Mouse (Mus musculus) heart, embryonic 14.5 days (tissue): ENCODE data around the gene Lrrfip2. TPM values are rescaled to one million over a fixed set of nuclear protein-coding genes. Genes with fewer than 3 reads are reported as not detected.

ENCODE experiments used
- ATAC-seq: fragments of 200-750 bp; cut with Nextera tagmentation; 2 replicates; pipeline ENCODE4 v1.8.0; 2017; ENCODE audit warnings: low read depth, moderate TSS enrichment; ENCODE audit not compliant: insufficient number of reproducible peaks, insufficient read depth, low FRiP score
- H3K27ac ChIP-seq, 2 experiments: fragments of 200-500 bp in 1 of 2; fragments of 300-500 bp in 1 of 2; sonication (generic) in 1 of 2; replicated peaks in 1 of 2; 2 replicates each; pipeline ENCODE4 v1.5.1; 2012 to 2014; ENCODE audit warnings: low read depth in 2 of 2, low read length in 2 of 2, control low read depth in 1 of 2, mild to moderate bottlenecking in 1 of 2, mixed read lengths in 1 of 2; ENCODE audit not compliant: control insufficient read depth in 1 of 2, insufficient read depth in 1 of 2
- H3K27me3 ChIP-seq: fragments of 300-500 bp; sonication (generic); 2 replicates; pipeline ENCODE4 v1.6.1; 2014; ENCODE audit warnings: mild to moderate bottlenecking, low read length, control low read depth; ENCODE audit not compliant: control insufficient read depth, insufficient read depth
- H3K36me3 ChIP-seq: fragments of 300-500 bp; sonication (generic); 2 replicates; pipeline ENCODE4 v1.6.1; 2014; ENCODE audit warnings: mild to moderate bottlenecking, control low read depth, low read length, mixed read lengths; ENCODE audit not compliant: control insufficient read depth, insufficient read depth
- H3K4me1 ChIP-seq, 2 experiments: fragments of 200-500 bp in 1 of 2; fragments of 300-500 bp in 1 of 2; sonication (generic) in 1 of 2; 2 replicates each; pipeline ENCODE4 v1.6.1; 2012 to 2014; ENCODE audit warnings: low read length in 2 of 2, control low read depth in 1 of 2, mixed read lengths in 1 of 2; ENCODE audit not compliant: control insufficient read depth in 2 of 2, insufficient read depth in 2 of 2
- H3K4me2 ChIP-seq: fragments of 300-500 bp; sonication (generic); 2 replicates; pipeline ENCODE4 v1.6.1; 2014; ENCODE audit warnings: mild to moderate bottlenecking, low read length
- H3K4me3 ChIP-seq, 2 experiments: fragments of 200-500 bp in 1 of 2; fragments of 300-500 bp in 1 of 2; sonication (generic) in 1 of 2; 2 replicates each; pipeline ENCODE4 v1.5.1; 2012 to 2014; ENCODE audit warnings: low read length in 2 of 2, mild to moderate bottlenecking in 2 of 2, control low read depth in 1 of 2, low read depth in 1 of 2, moderate library complexity in 1 of 2; ENCODE audit not compliant: control insufficient read depth in 1 of 2, insufficient read depth in 1 of 2
- H3K9ac ChIP-seq: fragments of 300-500 bp; sonication (generic); 2 replicates; pipeline ENCODE4 v1.6.1; 2014; ENCODE audit warnings: mild to moderate bottlenecking, low read length
- H3K9me3 ChIP-seq: fragments of 300-500 bp; sonication (generic); 2 replicates; pipeline ENCODE4 v1.6.1; 2016; ENCODE audit warnings: low read length, control low read depth; ENCODE audit not compliant: control insufficient read depth
- WGBS: fragments of 180-500 bp; shearing (Covaris S2); extraction: QIAGEN DNeasy Blood & Tissue Kit; methylation state at CpG from one replicate; pipeline ENCODE4 v1.1.7; 2014; 5-methylcytosine and 5-hydroxymethylcytosine counted together
- polyA plus RNA-seq: library from polyadenylated mRNA; unstranded; fragments of >200 nt; fragmentation: Nextera tagmentation; extraction: Ambion mirVana; gene quantifications from 2 replicates; pipeline ENCODE4 v1.2.1, GENCODE M21; 2014

Gene Lrrfip2
- polyA plus RNA-seq, 1 experiment from 2014 or later = 75.3 TPM

DNA sequence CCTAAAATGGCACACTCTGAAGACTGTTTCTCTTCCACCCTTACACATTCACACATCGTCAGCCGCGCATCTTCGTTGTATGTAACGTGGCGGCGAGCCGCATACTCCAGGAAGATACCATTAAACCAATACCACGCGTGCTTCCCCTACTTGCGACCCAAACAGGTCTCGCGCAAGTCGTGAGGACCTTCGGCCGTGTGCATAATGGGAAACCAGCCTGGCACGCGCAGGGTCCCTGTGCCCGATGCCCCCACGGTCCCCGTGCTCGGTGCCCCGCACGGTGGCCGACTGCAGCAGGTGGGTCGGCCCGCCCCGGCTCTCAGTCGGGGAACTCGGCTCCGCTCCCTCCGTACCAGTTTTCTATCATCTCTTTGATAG, 153.7 kb downstream of the Lrrfip2 start:
- WGBS = under 1% methylated on average over 32 of the region's 32 CpGs
- Histone ChIP-seq H3K4me2 (peak overlapping the region; percentile 70), H3K4me3 (peak overlapping the region; percentile 87 to 99), H3K27me3 (no peaks in the 10 kb centered on the region), H3K36me3 (peaks cover 39% of the 10 kb centered on the region), H3K4me1 (peaks cover 5 to 44% of the 10 kb centered on the region in 2 experiments), H3K9ac (peak overlapping the region; percentile 76), H3K9me3 (no peaks in the 10 kb centered on the region), H3K27ac (peak overlapping the region; percentile 93 to 96)
- peak; percentile 54 for ATAC-seq

DNA sequence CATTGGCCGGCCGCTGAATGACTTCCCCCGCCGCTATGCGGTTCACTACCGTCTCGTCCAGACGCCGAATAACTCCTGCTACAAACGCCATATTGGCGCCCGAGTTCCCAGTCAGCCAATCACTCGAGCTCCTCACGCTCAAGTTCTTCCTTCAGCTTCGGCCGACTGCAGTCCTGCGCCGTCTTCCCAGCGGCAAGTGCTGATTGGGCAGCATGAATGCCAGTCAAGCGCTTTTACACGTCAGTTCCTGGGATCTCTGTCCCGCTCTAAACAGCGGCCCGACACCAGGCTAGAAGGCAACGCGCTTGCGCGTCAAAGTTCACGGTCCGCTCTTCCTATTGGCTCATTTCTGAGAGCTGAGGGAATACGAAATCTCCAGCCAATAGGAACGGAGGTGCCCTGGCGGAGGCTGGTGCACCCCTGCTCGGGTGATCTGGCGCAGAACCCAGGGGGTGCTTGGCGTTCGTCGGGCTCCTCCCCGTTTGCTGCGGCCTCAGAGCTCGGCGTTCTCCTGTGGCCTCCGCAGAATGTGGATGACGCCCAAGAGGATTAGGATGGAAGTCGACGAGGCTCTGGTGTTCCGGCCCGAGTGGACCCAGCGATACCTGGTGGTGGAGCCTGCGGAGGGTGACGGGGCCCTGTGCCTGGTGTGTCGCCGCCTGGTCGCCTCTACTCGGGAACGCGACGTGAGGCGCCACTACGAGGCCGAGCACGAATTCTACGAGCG, 154.2 kb downstream of the Lrrfip2 start, which contains the start of the genes Mlh1 and Epm2aip1:
Mlh1 (minus strand) TSS at position 358 of the 727 bp plus-strand sequence.
Epm2aip1 (plus strand) TSS at position 496 of the 727 bp plus-strand sequence.
- WGBS = under 1% methylated on average over 64 of the region's 64 CpGs
- Histone ChIP-seq H3K27ac (peak within 1 kb of the TSS; percentile 98), H3K9me3 (no peaks in the 10 kb centered on the region), H3K4me1 (peaks cover 5 to 49% of the 10 kb centered on the region in 2 experiments), H3K4me2 (peak within 1 kb of the TSS; percentile 81), H3K4me3 (peak within 1 kb of the TSS; percentile 87 to 99), H3K27me3 (no peaks in the 10 kb centered on the region), H3K36me3 (peaks cover 39% of the 10 kb centered on the region), H3K9ac (peak within 1 kb of the TSS; percentile 97)
- peak; percentile 100 for ATAC-seq

GRCm38 (mm10) chr9:111272356-111272755, 155.0 kb downstream of the Lrrfip2 start:
- Histone ChIP-seq H3K9ac (peak overlapping the region; percentile 97), H3K4me2 (peak overlapping the region; percentile 81), H3K4me3 (peak overlapping the region; percentile 87 to 95), H3K9me3 (no peaks in the 10 kb centered on the region), H3K4me1 (peaks cover 5 to 48% of the 10 kb centered on the region in 2 experiments), H3K36me3 (peaks cover 39% of the 10 kb centered on the region), H3K27me3 (no peaks in the 10 kb centered on the region), H3K27ac (peak overlapping the region; percentile 98)
- no peak for ATAC-seq
- WGBS = 6% methylated on average over 19 of the region's 19 CpGs

GRCm38 (mm10) chr9:111272996-111273785, 155.8 kb downstream of the Lrrfip2 start:
- H3K36me3 ChIP-seq = peaks cover 39% of the 10 kb centered on the region
- peaks cover 5 to 46% of the 10 kb centered on the region in 2 experiments for H3K4me1 ChIP-seq
- no peaks in the 10 kb centered on the region for H3K9me3 ChIP-seq
- peak overlapping the region; percentile 97 for H3K9ac ChIP-seq
- peak overlapping the region in 1 of 2 experiments; percentile 98; a peak in 2 of 4 replicates for H3K27ac ChIP-seq
- WGBS = 59% methylated on average over 15 of the region's 15 CpGs
- no peaks in the 10 kb centered on the region for H3K27me3 ChIP-seq
- H3K4me2 ChIP-seq = peak overlapping the region; percentile 81
- ATAC-seq = no peak
- peak overlapping the region; percentile 87 to 95 for H3K4me3 ChIP-seq

- 76% methylated on average over 1 of the region's 1 CpGs for WGBS
- ATAC-seq = no peak
- H3K4me3 ChIP-seq = peak overlapping the region in 1 of 2 experiments; percentile 87; a peak in 2 of 4 replicates
- peaks cover 5 to 46% of the 10 kb centered on the region in 2 experiments for H3K4me1 ChIP-seq
- no peak overlapping the region for H3K9ac ChIP-seq
- no peaks in the 10 kb centered on the region for H3K9me3 ChIP-seq
- H3K4me2 ChIP-seq = peak overlapping the region; percentile 81
- no peaks in the 10 kb centered on the region for H3K27me3 ChIP-seq
- H3K27ac ChIP-seq = no peak overlapping the region
- H3K36me3 ChIP-seq = peaks cover 46% of the 10 kb centered on the region
These were observed 156.6 kb downstream of the Lrrfip2 start for GRCm38 (mm10) chr9:111273958-111274357.

GRCm38 (mm10) chr9:111275156-111275555, 157.8 kb downstream of the Lrrfip2 start:
- Histone ChIP-seq H3K4me2 (peak overlapping the region; percentile 81), H3K4me1 (peaks cover 5 to 44% of the 10 kb centered on the region in 2 experiments), H3K9ac (peak overlapping the region; percentile 47; the same call in 1 of the 2 replicates), H3K36me3 (peaks cover 55% of the 10 kb centered on the region), H3K9me3 (no peaks in the 10 kb centered on the region), H3K27ac (no peak overlapping the region), H3K4me3 (peak overlapping the region; percentile 4 to 87; a peak in 3 of 4 replicates), H3K27me3 (no peaks in the 10 kb centered on the region)
- WGBS = 12% methylated on average over 1 of the region's 1 CpGs
- ATAC-seq = no peak
